Mouse (Mus musculus): ENCODE data around the gene Samd8.

Samd8 gene

DNA sequence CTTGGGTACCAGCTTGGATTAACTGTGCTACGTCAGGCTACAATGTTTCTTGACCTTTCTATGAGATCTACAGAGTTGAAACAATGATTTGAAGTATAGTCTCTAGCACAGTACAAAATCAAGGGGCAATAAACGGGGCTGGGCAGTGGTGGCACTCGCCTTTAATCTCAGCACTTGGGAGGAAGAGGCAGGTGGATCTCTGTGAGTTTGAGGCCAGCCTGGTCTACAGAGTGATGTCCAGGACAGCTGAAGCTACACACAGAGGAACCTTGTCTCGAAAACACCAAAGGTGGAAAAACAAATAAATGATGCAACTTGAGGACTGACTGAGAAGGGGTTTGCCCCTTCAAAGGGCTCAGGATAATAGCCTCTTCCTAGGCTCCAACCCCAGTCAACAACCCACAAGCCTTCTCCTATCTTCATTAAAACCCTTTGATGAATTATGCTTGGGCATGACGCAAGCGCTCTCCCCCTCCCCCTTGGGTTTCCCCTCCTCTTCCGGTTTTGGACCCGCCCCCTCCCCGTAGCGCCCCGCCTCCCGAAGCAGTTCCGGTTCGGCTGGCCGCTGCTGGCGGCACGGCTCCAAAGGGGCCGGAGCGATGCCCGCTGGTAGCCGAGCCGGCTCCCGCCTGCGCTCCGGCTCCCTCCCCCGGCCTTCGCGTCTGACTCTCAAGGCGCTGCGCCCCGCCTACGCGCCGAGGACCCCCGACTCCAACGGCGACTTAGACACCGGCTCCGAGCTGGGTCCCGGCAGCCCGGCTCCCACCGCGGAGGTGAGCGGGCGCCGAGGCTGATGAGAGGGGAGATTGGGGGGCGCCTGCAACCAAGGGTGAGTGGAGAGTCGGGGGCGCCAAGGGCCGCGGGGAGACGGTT is at the start of gene Samd8:
Gene Samd8 (plus strand): TSS at position 524 of the 873 bp plus-strand sequence.
- DNase-seq (ENCODE audit: low read depth, low spot score) = peak; percentile 80

DNA sequence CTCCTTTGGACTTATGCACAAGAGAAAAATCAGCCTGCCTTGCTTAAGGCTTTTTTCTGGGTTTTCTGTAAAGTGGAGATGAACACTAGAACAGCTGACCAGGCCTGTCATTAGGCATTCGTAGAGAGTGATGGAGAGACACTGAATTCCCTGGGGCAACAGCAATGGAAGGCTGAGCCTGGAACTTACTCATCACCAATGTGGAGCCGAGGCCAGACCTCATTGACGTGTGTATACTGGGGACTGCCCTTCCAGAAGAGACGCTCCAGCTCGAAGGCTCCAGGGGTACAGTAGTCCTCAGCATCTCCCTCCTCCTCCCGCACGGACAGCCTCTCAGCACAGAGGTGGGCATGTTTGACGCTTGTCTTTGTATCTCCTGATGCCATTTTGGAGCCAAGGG is 47.6 kb upstream of the Samd8 start:
- DNase-seq (ENCODE audit: low read depth, low spot score) = no peak

DNA sequence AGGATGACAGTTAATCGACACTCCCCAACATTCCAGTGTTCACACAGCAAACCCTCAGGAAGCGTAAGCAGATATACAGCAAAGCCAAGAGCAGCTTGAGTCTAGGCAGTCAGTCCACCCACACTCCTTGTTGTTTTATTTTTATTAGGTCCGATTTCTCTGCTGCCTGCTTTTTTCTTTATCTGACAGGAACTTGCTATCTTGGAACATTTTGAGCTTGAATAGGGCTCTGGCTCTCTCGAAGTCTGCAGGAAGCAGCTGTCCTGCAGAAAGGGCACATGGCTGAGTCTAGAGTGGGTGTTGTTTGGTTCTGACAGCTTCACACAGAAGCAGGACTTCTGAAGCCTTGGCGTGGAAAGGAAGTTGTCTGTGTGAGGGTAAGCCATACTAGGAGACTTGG is 47.1 kb upstream of the Samd8 start:
- DNase-seq (ENCODE audit: low read depth, low spot score) = no peak

DNA sequence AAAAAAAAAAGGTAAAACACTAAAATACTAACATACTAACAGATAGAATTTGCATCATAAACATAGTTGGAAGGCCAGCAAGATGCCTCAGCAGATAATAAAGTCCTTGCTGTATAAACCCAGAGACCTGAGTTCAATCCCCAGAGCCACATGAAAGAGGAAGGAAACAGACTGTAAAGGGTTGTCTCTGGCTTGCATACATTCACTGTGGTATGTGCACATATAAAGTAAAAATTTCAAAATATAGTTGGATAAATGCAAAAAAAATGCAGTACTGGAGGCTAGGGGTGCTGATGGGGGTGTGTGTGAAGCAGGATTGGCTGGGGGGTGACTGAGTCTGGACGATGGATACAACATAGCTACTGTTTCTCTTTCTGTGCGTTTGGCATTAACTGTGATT is 44.9 kb upstream of the Samd8 start:
- DNase-seq (ENCODE audit: low read depth, low spot score) = no peak

DNA sequence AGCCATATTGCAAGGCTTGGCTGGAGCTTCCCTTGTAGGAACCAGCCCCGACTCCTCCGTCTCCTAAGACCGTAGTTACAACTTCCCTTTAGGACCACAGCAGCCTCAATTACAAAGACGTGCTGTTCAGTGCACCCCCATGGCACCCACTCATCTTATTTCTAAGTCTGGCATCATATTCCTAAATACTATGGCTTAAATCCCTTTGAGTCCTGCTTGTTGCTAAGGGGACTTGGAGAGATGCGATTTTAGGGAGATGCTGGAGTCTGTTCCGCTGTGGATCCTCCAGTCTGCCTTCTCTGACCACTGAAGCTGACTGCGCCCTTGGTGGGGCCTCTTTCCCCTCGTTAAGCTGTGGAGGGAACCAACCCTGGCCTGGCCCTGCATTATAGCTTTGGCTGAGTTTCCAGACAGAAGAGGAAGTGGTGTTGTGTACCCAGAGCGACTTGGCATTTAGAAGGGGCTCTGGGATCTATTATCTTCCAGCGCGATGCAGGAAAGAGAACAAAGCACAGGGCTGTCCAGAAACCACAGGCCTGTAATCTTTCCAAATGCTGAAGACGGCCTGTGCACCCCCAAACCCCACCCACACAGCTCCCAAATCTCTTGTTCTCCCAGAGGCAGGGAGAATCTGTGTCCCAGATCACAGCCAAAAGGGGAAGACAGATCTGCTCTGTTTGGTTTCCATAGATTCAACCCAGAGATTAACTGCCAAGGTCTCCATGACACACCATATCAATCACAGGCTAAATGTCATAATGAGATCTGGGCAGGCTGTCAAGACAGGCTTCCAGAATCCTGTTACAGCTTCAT is 43.4 kb upstream of the Samd8 start:
- DNase-seq (ENCODE audit: low read depth, low spot score) = no peak

DNA sequence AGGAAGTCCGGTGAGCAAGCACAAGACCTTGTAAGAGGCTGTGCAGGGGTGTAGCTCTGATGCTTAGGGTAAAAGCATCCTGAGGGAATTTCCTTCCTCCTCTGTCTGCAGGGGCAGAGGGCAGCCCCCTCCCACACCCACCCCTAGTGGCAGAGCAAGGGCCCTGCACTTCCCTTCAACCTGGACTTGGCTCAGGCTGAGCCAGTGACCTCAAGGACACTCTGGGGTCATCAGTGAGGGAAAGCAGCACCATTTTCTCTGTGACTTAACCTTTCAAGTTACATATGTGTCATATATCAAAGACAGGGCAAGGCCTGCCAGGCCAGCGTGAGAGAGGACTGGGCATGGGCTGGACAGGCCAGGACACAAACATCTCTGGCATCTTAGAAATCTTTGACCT is 40.8 kb upstream of the Samd8 start:
- DNase-seq (ENCODE audit: low read depth, low spot score) = no peak

DNA sequence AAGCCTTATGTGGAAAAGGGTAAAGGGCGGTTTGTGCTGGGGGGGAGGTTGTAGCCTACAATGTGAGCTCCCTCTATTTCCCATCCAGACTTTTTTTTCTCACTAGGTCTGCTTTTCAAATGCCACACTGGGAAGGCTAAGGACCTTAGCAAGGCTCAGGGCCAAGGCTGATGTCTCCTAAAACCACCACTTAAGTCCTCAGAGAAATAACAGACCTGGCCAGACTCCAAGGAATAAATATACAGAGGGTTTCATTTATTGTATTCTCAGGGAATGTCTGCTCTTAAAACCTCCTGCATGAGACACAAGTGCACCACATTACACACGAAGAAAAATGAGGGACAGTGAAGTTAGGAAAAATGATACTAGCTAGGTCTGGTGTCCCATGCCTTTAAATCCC is 39.1 kb upstream of the Samd8 start:
- DNase-seq (ENCODE audit: low read depth, low spot score) = no peak

DNA sequence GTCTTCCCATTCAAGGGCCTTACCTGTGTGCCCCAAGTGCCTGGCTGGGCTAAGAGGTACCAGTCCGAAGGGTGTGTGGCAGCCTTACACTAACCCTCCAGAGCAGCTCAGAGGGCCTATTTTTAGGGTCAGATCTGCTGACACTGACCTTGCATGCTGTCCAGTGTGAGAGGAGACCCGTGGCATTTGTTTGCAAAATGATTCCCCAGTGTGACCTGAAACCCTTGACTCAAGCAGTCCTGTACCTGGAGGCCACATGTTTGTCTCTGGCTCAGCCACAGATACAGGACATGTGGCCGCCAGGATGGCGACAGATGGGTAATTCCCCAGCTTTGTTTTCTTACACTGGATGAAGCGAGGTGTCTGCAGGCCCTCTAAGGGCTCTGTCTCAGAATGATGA is 35.8 kb upstream of the Samd8 start, which contains the start of gene Dupd1:
Gene Dupd1 (minus strand): TSS at position 91 of the 400 bp plus-strand sequence.
- no peak for DNase-seq (ENCODE audit: low read depth, low spot score)

DNA sequence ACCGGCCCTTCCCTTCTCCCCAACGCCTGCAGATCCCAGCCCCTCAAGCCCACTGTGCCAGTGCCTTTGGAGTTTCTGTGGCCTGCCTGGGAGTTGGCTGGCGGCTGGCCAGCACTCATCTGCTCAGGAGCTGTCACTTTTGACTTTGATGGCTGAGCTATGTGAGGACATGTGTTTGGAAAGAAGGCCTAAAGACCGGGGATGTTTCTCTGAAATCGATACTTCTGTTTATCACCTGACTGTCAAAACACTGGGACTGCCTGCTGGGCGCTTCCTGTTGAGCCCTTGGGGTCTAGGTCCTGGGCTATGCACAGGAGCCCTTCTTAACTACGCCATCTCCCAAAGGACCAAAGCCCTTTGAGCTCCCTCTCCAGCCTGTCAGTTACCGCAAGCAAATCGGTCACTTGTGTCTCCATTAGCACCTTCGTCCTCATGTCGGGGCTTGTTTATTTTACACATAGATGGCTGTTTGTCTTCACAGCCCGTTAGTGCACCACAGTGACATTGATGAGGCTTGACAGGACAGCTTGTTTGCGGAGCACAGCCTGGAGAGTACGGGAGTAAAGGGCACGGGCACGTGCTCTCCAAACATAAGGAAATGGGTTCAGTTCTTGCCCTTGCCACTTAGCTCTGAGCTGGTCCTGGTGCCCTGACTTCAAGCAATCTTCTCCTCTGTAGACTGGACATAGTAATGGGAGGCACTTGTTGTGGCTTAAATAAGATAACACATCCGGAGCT is 30.5 kb upstream of the Samd8 start:
- DNase-seq (ENCODE audit: low read depth, low spot score) = peak; percentile 9

DNA sequence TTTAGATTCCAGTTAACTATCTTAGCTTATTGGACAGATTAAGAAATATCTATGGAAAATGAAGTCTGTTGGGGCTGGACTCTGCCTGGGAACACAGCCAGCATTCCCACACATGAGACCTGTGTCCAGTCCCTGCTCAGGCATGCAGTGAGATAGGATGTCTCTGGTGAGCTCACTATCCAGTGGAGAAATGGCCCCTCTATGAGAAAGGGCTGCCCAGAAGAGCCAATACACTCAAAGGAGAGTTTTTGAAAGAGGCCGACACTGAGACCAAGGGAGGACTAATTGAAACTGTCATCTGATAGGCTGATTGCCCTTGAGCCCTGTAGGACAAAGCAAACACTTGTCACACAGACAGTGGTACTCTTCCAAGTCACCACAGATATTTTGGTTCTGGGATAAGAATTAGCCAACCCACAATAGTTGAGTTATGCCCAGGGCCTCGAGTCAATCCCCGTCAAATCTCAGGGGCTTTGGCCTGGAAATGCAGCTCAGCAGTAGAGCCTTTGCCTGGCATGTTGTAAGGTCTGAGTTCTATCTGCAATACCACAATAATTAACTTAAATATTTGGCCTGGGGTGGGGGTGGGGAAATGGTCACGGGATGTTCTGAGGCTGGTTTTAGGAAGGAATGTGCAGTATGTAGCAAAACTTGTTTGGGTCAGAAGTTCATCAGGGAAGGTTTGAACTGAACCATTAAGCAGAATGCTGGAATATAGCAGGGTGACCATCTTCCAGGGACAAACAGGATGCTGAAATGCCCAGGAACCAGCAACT is 29.7 kb upstream of the Samd8 start:
- no peak for DNase-seq (ENCODE audit: low read depth, low spot score)

DNA sequence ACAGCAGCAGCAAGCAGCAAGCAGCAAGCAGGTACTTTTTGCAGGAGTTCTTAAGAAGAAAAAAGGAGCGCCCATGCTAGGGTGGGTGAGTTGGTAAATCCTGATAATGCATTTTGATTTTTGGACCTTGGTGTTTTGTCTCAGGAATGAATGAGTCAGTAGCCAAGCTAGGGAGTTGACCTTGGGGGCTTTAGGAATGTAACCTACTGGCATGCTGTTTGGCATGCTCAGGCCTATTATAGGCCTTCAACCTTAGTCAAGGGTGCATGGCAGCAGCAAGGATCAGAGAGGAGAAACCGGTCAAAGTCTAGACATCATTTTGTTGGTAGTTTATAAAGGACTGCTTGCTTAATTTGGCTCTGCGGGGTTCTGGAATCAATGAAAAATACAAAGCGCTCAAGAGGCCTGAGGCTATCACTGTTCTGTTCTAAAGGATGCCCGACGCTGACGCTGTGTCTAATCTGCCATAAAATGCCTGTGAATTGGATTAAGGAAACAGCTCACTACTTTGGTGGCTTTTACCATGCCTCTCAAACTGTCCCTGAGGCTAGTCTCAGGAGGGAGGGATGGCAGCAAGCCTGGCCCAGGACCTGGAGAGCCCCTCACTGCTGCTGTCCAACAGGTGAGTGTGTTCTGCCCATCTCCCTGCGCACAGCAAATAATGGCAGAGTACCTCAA is 28.2 kb upstream of the Samd8 start:
- DNase-seq (ENCODE audit: low read depth, low spot score) = no peak

DNA sequence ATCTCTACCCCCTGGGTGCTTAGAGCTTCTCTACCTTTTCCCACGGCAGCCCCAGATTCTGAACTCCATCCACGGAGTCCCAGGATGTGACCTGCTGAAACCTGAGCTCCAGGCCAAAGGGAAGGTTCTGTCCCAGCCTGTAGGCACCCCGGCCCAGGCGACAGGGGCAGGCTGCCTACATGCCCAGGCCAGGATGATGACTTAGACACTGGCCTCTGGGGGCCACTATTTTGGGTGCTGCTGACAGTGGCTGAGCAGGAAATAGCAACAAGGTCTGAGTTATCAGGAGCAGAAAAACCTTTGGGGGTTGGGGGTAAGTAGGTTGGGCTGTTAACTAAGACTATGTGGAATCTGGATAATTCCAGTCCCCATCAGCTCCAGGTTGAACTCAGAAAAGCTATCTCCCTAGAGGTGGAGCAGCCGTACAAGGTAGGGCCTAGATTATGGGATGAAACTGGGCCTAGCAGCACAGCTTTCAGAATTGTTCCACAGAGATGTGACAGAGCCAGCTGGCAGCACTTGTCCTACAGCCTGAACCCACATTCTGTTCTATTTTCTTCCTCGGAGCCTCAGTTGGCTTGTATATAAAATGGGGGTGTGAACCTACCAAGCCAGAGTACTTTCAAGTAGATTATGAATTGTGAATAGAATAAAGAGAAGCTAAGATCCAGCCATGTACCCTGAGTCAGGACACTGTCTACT is 21.1 kb upstream of the Samd8 start:
- no peak for DNase-seq (ENCODE audit: low read depth, low spot score)

DNA sequence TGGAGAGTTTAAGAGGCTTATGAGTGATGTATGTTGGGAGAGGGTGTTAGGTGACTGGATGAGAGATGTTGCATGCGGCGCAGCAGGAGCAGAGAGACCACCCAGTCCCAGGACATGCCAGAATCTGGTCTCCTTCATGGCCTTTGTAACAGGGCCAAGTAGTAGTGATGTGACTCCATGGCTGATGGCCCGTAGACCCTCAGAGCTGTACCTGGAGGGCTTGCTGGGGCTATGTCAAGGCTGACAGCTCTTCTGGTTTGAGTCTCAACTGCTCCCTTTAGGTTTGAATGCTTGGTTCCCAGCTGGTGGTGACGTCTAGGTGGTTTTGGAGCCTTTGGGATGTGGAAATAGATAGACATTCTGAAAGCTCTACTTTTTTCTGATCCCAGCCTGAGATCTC is 20.4 kb upstream of the Samd8 start:
- DNase-seq (ENCODE audit: low read depth, low spot score) = no peak

DNA sequence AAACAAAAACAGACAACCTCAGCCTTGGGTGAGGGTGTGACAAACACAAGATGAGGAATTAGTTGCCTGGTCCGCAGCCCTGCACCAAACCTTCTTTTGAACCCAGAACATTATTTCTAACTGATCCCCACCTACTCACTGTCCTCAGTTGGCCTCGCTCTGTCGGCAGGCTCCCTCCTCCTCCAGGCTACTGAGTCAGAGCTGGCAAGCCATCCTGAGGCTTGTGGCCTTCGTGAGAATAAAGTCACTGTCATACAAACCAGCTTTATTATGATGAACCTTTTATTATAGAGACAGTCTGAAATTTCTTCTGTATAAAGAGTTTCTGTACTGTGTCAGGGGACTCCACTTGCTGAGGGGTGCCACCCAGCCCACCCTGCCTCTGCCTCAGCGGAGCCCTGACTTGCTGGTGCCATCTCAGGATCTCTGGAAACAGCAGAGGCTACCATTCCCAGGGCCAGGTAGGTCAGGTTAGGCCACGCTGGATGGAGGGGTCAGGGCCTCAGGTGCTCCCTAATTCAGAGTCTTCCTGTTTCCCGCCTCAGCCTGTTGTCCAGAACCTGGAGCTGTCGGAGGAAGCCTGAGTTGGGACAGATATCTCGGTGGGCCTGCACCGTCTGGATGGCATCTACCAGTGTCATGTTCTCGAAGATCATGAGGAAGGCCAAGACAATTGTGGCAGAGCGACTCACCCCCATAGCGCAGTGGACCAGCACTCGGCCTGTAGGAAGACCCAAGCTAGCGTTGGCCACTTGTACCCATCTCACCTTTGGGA is 17.0 kb upstream of the Samd8 start:
- DNase-seq (ENCODE audit: low read depth, low spot score) = no peak

DNA sequence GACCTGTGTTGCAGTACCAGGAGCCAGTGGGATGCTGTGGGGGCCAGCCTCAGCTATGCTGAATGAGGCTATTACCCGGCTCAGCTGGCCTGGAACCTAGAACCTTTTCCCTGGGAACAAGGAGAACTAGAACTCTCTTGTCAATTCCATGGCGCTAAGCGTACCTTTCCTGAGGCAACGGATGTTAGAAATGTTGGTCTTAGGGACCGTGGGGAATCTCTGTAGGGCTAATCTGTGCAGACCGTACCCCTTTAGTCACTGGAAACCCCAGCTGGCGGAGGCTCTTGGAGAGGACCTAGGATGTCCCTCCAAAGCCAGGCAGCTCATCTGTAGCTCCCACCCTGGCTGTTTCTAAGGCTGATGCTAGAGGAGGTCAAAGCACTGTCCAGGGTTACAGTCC is 10.0 kb upstream of the Samd8 start:
- no peak for DNase-seq (ENCODE audit: low read depth, low spot score)

DNA sequence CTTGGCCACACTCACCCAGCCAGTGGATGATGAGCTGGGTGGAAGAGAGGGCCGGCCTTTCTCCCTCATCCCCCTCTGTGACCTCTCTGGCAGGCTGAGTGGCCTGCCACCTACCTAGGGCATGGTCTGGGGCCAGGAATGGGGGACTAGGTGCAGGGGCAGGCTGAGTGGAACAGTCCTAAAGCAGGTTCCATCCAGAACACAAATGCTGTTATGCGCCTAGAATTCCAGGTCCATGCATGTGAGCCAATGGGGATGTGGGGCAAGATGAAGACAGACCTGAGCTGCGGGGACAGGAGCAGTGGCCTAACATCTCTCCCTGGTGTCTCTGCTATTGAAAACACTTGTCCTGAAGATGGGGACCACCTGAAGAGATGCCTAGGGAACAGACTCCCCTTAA is 9.0 kb upstream of the Samd8 start:
- no peak for DNase-seq (ENCODE audit: low read depth, low spot score)

DNA sequence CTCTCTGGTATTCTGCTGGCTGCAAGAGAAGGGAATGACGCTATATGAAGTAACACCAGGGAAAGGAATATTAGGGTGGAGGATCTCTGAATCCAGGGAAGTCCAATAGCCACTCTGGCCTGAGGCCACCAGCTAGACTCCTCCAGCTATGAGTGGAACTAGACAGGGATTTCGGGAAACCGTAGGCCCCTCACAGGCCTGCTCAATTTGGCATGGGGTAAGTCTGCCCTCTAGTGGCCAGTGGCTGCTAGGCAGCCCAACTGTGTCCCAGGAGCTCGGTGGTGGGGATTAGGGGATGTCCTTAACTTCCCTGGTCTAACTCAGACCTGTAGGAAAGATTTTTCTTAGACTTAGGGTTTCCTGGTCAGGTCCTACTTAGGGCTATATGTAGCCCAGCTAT is 8.5 kb upstream of the Samd8 start:
- peak; percentile 76 for DNase-seq (ENCODE audit: low read depth, low spot score)

DNA sequence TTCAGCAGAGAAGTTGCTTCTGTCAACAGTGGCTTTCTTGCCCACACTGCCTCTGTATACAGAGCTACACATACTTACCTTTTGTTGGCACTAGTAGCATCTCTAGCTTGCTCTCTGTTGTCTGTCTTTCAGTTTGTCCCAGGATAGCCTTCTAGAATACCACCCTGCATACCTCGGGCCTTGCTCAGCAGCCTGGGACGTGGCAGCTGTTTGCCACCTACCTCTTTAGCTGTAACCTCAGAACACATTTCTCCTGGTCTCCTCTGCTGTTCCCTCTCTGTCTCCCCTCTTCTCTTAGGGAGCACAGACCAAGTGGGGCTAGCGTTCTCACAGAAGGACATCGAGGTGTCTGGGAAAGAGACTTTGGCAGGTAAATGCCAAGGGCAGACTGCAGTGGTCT is 7.9 kb upstream of the Samd8 start:
- no peak for DNase-seq (ENCODE audit: low read depth, low spot score)

DNA sequence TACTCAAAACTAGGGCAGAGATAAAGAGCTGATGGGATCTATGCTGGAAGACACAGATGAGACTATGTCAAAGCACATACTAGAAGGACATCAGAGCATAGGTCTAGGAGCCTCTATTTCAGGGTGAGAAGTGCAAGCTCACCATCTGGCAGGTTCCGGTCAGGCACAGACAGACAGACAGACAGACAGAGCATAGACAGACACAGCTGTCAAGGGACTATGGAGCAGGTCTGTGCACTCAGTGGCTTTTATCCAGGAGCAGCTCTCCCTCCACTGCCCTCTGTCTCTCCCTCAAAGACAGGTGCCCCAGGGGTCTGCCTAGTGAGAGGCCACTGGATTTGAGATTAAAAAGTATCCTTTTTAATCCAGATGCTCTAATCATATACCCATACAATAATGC is 6.2 kb upstream of the Samd8 start:
- no peak for DNase-seq (ENCODE audit: low read depth, low spot score)
